Mouse (Mus musculus): ENCODE measurements around the gene Srpx2. TPM values are rescaled to one million over a fixed set of nuclear protein-coding genes. Genes with fewer than 3 reads are reported as not detected.

The Srpx2 gene
- polyA plus RNA-seq, 1 experiment from 2014 or later: 1.0 TPM

- DNase-seq (ENCODE audit: low spot score): no peak
- Histone ChIP-seq H3K9me3 (ENCODE audit: control insufficient read depth, low read length) (no peaks in the 10 kb centered on the region), H3K4me1 (replicated peaks; ENCODE audit: control insufficient read depth, insufficient read depth, low read length) (no peaks in the 10 kb centered on the region), H3K36me3 (ENCODE audit: control insufficient read depth, insufficient read depth, low read length) (no peaks in the 10 kb centered on the region), H3K27ac (ENCODE audit: low read depth, low read length) (no peak overlapping the region), H3K4me2 (replicated peaks; ENCODE audit: low read depth, low read length) (no peak overlapping the region), H3K27me3 (ENCODE audit: control insufficient read depth, insufficient read depth, low read length) (no peaks in the 10 kb centered on the region), H3K4me3 (ENCODE audit: low read depth, low read length) (no peak overlapping the region), H3K9ac (ENCODE audit: low read depth, low read length) (no peak overlapping the region)
- 81% methylated on average over 5 of the region's 5 CpGs for WGBS
- no peak for ATAC-seq (ENCODE audit: low FRiP score)
These were observed 18.5 kb downstream of the Srpx2 start for GRCm38 (mm10) chrX:133926760-133927159.

- peak; percentile 49 for DNase-seq (ENCODE audit: low spot score)
- Histone ChIP-seq H3K9me3 (ENCODE audit: control insufficient read depth, low read length) (no peaks in the 10 kb centered on the region), H3K9ac (ENCODE audit: low read depth, low read length) (no peak overlapping the region), H3K27ac (ENCODE audit: low read depth, low read length) (no peak overlapping the region), H3K4me3 (ENCODE audit: low read depth, low read length) (no peak overlapping the region), H3K36me3 (ENCODE audit: control insufficient read depth, insufficient read depth, low read length) (no peaks in the 10 kb centered on the region), H3K27me3 (ENCODE audit: control insufficient read depth, insufficient read depth, low read length) (no peaks in the 10 kb centered on the region), H3K4me2 (replicated peaks; ENCODE audit: low read depth, low read length) (no peak overlapping the region), H3K4me1 (replicated peaks; ENCODE audit: control insufficient read depth, insufficient read depth, low read length) (no peaks in the 10 kb centered on the region)
- WGBS: 68% methylated on average over 12 of the region's 12 CpGs
- ATAC-seq (ENCODE audit: low FRiP score): no peak
These were observed 23.2 kb downstream of the Srpx2 start for GRCm38 (mm10) chrX:133931302-133932013.

- 89% methylated on average over 4 of the region's 4 CpGs for WGBS
- Histone ChIP-seq H3K36me3 (ENCODE audit: control insufficient read depth, insufficient read depth, low read length) (no peaks in the 10 kb centered on the region), H3K4me2 (replicated peaks; ENCODE audit: low read depth, low read length) (no peak overlapping the region), H3K4me1 (replicated peaks; ENCODE audit: control insufficient read depth, insufficient read depth, low read length) (no peaks in the 10 kb centered on the region), H3K27ac (ENCODE audit: low read depth, low read length) (no peak overlapping the region), H3K27me3 (ENCODE audit: control insufficient read depth, insufficient read depth, low read length) (no peaks in the 10 kb centered on the region), H3K9ac (ENCODE audit: low read depth, low read length) (no peak overlapping the region), H3K9me3 (ENCODE audit: control insufficient read depth, low read length) (no peaks in the 10 kb centered on the region), H3K4me3 (ENCODE audit: low read depth, low read length) (no peak overlapping the region)
- no peak for ATAC-seq (ENCODE audit: low FRiP score)
- DNase-seq (ENCODE audit: low spot score): no peak
These were observed 28.5 kb downstream of the Srpx2 start for GRCm38 (mm10) chrX:133936605-133937225.

GRCm38 (mm10) chrX:133939561-133939960 lies 31.3 kb downstream of the Srpx2 start:
- Histone ChIP-seq H3K4me2 (replicated peaks; ENCODE audit: low read depth, low read length) (no peak overlapping the region), H3K27me3 (ENCODE audit: control insufficient read depth, insufficient read depth, low read length) (no peaks in the 10 kb centered on the region), H3K36me3 (ENCODE audit: control insufficient read depth, insufficient read depth, low read length) (no peaks in the 10 kb centered on the region), H3K4me1 (replicated peaks; ENCODE audit: control insufficient read depth, insufficient read depth, low read length) (no peaks in the 10 kb centered on the region), H3K27ac (ENCODE audit: low read depth, low read length) (no peak overlapping the region), H3K9ac (ENCODE audit: low read depth, low read length) (no peak overlapping the region), H3K4me3 (ENCODE audit: low read depth, low read length) (no peak overlapping the region), H3K9me3 (ENCODE audit: control insufficient read depth, low read length) (no peaks in the 10 kb centered on the region)
- WGBS: 86% methylated on average over 1 of the region's 1 CpGs
- DNase-seq (ENCODE audit: low spot score) (no peak), ATAC-seq (ENCODE audit: low FRiP score) (no peak)

- no peak overlapping the region for H3K4me3 ChIP-seq (ENCODE audit: low read depth, low read length)
- H3K4me2 ChIP-seq (replicated peaks; ENCODE audit: low read depth, low read length): no peak overlapping the region
- H3K4me1 ChIP-seq (replicated peaks; ENCODE audit: control insufficient read depth, insufficient read depth, low read length): no peaks in the 10 kb centered on the region
- H3K9me3 ChIP-seq (ENCODE audit: control insufficient read depth, low read length): no peaks in the 10 kb centered on the region
- no peak overlapping the region for H3K27ac ChIP-seq (ENCODE audit: low read depth, low read length)
- no peaks in the 10 kb centered on the region; the same call in 1 of the 2 replicates for H3K27me3 ChIP-seq (ENCODE audit: control insufficient read depth, insufficient read depth, low read length)
- H3K9ac ChIP-seq (ENCODE audit: low read depth, low read length): no peak overlapping the region
- 30% methylated on average over 3 of the region's 3 CpGs for WGBS
- peak; percentile 58 for DNase-seq (ENCODE audit: low spot score)
- H3K36me3 ChIP-seq (ENCODE audit: control insufficient read depth, insufficient read depth, low read length): no peaks in the 10 kb centered on the region
- no peak for ATAC-seq (ENCODE audit: low FRiP score)
These were observed 39.2 kb downstream of the Srpx2 start for GRCm38 (mm10) chrX:133947427-133947826.

GRCm38 (mm10) chrX:133954661-133955060 lies 46.4 kb downstream of the Srpx2 start:
- WGBS: 74% methylated on average over 7 of the region's 7 CpGs
- Histone ChIP-seq H3K9ac (ENCODE audit: low read depth, low read length) (no peak overlapping the region), H3K4me3 (ENCODE audit: low read depth, low read length) (no peak overlapping the region), H3K27me3 (ENCODE audit: control insufficient read depth, insufficient read depth, low read length) (no peaks in the 10 kb centered on the region; the same call in 1 of the 2 replicates), H3K4me2 (replicated peaks; ENCODE audit: low read depth, low read length) (no peak overlapping the region), H3K36me3 (ENCODE audit: control insufficient read depth, insufficient read depth, low read length) (no peaks in the 10 kb centered on the region), H3K9me3 (ENCODE audit: control insufficient read depth, low read length) (no peaks in the 10 kb centered on the region), H3K4me1 (replicated peaks; ENCODE audit: control insufficient read depth, insufficient read depth, low read length) (no peaks in the 10 kb centered on the region), H3K27ac (ENCODE audit: low read depth, low read length) (no peak overlapping the region)
- ATAC-seq (ENCODE audit: low FRiP score) (no peak), DNase-seq (ENCODE audit: low spot score) (no peak)

- no peaks in the 10 kb centered on the region for H3K36me3 ChIP-seq (ENCODE audit: control insufficient read depth, insufficient read depth, low read length)
- H3K27me3 ChIP-seq (ENCODE audit: control insufficient read depth, insufficient read depth, low read length): no peaks in the 10 kb centered on the region; the same call in 1 of the 2 replicates
- DNase-seq (ENCODE audit: low spot score) (no peak), ATAC-seq (ENCODE audit: low FRiP score) (no peak)
- no peak overlapping the region for H3K4me2 ChIP-seq (replicated peaks; ENCODE audit: low read depth, low read length)
- H3K4me1 ChIP-seq (replicated peaks; ENCODE audit: control insufficient read depth, insufficient read depth, low read length): no peaks in the 10 kb centered on the region
- H3K9ac ChIP-seq (ENCODE audit: low read depth, low read length): no peak overlapping the region
- 70% methylated on average over 2 of the region's 2 CpGs for WGBS
- no peak overlapping the region for H3K27ac ChIP-seq (ENCODE audit: low read depth, low read length)
- H3K9me3 ChIP-seq (ENCODE audit: control insufficient read depth, low read length): no peaks in the 10 kb centered on the region
- H3K4me3 ChIP-seq (ENCODE audit: low read depth, low read length): no peak overlapping the region
These were observed 52.4 kb downstream of the Srpx2 start for GRCm38 (mm10) chrX:133960617-133961016.

- Histone ChIP-seq H3K9me3 (ENCODE audit: control insufficient read depth, low read length) (no peaks in the 10 kb centered on the region), H3K27ac (ENCODE audit: low read depth, low read length) (no peak overlapping the region), H3K36me3 (ENCODE audit: control insufficient read depth, insufficient read depth, low read length) (no peaks in the 10 kb centered on the region), H3K9ac (ENCODE audit: low read depth, low read length) (no peak overlapping the region), H3K4me1 (replicated peaks; ENCODE audit: control insufficient read depth, insufficient read depth, low read length) (no peaks in the 10 kb centered on the region), H3K4me3 (ENCODE audit: low read depth, low read length) (no peak overlapping the region), H3K4me2 (replicated peaks; ENCODE audit: low read depth, low read length) (no peak overlapping the region), H3K27me3 (ENCODE audit: control insufficient read depth, insufficient read depth, low read length) (no peaks in the 10 kb centered on the region; the same call in 1 of the 2 replicates)
- WGBS: 72% methylated on average over 2 of the region's 2 CpGs
- DNase-seq (ENCODE audit: low spot score) (no peak), ATAC-seq (ENCODE audit: low FRiP score) (no peak)
These were observed 56.4 kb downstream of the Srpx2 start for GRCm38 (mm10) chrX:133964615-133965014.

Measured in hindbrain, embryonic 11.5 days (tissue).